Mouse (Mus musculus) thymus, adult 2 months (tissue): ENCODE data around the gene Dnase1l3.

ENCODE experiments used
- CTCF ChIP-seq: fragments of 200-500 bp; IDR thresholded peaks from 2 replicates; pipeline ENCODE4 v1.5.1; 2012; ENCODE audit warnings: mild to moderate bottlenecking, control low read depth, low read length, moderate library complexity, borderline replicate concordance; ENCODE audit not compliant: control insufficient read depth, poor library complexity, insufficient read depth; ENCODE audit errors: extremely low read depth
- POLR2A ChIP-seq: fragments of 200-500 bp; IDR thresholded peaks from 2 replicates; pipeline ENCODE4 v1.6.1; 2012; ENCODE audit warnings: mild to moderate bottlenecking, low read length, control low read depth, moderate library complexity; ENCODE audit not compliant: control insufficient read depth, poor library complexity, insufficient read depth; ENCODE audit errors: extremely low read depth

DNA sequence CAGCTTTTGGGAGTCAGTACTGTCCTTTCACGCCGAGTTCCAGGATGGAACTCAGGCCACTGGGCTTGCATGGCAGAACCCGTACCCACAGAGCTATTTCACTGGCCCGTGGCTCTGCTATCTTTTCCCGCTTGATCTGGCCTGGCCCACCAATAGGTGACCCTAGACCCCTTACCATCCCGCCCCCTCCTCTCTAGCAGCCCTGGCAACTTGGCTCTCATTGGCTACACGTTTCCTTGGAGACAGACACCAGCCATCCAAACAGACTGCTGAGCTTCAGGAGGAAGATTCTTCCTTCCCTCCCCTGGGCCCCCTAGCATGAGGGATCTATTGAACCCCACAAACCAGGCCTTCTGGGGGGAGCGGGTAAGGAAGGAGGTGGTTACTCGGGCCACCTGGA is 37.3 kb downstream of the Dnase1l3 start, which contains the start of gene Gm45521:
- no peak for TF ChIP-seq POLR2A
- TF ChIP-seq CTCF = no peak
